Mouse (Mus musculus): ENCODE measurements around the gene Tmem143. TPM values are rescaled to one million over a fixed set of nuclear protein-coding genes. Genes with fewer than 3 reads are reported as not detected.

The Tmem143 gene
- polyA plus RNA-seq, 1 experiment from 2014 or later, result 6.5 TPM

DNA sequence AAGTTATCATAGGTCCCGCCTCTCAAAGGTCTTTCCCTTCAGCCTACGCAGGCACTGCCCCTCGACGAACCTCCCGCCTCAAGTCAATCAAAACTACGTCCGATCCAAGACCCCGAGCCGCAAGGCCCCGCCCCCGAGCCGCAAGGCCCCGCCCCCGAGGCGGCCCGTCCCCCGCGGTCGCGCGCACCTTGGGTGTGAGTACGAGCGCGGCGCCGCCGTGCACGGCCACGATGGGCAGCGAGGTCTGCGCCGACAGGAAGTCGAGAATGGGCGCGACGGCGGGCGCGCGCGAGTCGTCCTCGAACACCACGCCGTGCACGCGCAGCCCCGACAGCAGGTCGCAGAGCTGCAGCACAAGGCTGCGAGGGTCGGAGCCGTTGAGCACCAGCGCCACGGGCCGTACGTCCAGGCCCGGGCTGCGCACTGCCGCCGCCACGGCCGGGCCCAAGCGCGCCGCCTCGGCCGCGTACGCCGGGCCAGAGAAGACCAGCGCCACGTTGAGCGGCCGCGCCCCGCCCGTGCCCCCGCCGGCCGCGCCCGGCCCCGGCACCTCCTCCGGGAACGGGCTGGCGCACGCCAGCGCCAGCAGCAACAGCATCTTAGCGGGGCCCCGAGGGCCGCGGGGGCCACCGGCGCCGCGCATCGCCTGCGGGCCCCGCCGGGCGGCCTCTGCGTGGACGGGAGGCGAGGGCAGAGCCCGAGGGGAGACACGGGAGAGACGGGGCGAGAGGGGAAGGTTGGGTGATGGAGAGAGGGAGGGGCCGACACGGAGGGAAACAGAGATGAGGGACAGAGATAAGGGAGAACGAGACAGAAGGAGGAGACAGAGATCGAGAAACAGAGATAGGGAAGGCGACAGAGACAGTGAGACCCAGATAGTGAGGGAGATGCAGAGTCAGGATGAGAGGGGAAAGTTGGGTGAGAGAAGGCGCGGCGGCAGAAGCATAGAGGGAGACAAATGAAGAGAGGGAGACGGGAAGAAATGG, 30.5 kb upstream of the Tmem143 start:
- Histone ChIP-seq H3K4me2 (ENCODE audit: low read length) (peak overlapping the region; percentile 79), H3K9me3 (ENCODE audit: control insufficient read depth, low read length) (no peaks in the 10 kb centered on the region), H3K27ac (ENCODE audit: low read depth, low read length) (peak overlapping the region; percentile 71), H3K27me3 (replicated peaks; ENCODE audit: control insufficient read depth, insufficient read depth, low read length) (no peaks in the 10 kb centered on the region), H3K4me3 (ENCODE audit: low read length) (peak overlapping the region; percentile 72), H3K9ac (ENCODE audit: low read depth, low read length) (peak overlapping the region; percentile 89), H3K36me3 (ENCODE audit: control insufficient read depth, insufficient read depth, low read length) (no peaks in the 10 kb centered on the region; the same call in 1 of the 2 replicates), H3K4me1 (ENCODE audit: control insufficient read depth, insufficient read depth, low read depth, low read length) (peaks cover 36% of the 10 kb centered on the region)
- peak; percentile 45 for ATAC-seq
- WGBS, result 1% methylated on average over 82 of the region's 117 CpGs

DNA sequence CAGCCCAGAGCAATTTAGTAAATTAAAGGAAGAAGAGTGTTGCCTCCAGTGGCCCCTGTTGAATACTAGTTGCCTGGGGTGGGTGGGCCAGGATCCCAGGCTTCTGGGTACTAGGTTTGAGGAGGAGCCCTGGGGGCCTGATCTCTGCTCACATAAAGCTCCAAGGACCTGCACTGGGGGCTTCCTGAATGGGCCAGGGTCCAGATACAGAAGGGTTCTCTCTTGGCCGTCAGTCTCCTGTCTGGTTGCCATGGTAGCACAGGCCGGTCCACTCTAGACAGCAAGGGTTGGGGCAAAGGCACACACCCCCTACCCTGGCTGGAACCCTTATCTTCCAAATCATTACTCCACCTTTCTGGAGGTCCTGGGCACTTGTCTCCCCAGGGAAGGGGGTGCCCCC, 28.9 kb upstream of the Tmem143 start:
- peak overlapping the region; percentile 89 for H3K9ac ChIP-seq (ENCODE audit: low read depth, low read length)
- ATAC-seq, result no peak
- 8% methylated on average over 2 of the region's 2 CpGs for WGBS
- no peak overlapping the region for H3K27ac ChIP-seq (ENCODE audit: low read depth, low read length)
- peak overlapping the region; percentile 79 for H3K4me2 ChIP-seq (ENCODE audit: low read length)
- no peaks in the 10 kb centered on the region for H3K36me3 ChIP-seq (ENCODE audit: control insufficient read depth, insufficient read depth, low read length)
- H3K27me3 ChIP-seq (replicated peaks; ENCODE audit: control insufficient read depth, insufficient read depth, low read length), result no peaks in the 10 kb centered on the region
- H3K4me1 ChIP-seq (ENCODE audit: control insufficient read depth, insufficient read depth, low read depth, low read length), result peaks cover 39% of the 10 kb centered on the region
- no peaks in the 10 kb centered on the region for H3K9me3 ChIP-seq (ENCODE audit: control insufficient read depth, low read length)
- H3K4me3 ChIP-seq (ENCODE audit: low read length), result peak overlapping the region; percentile 72

- Histone ChIP-seq H3K36me3 (ENCODE audit: control insufficient read depth, insufficient read depth, low read length) (no peaks in the 10 kb centered on the region), H3K4me1 (ENCODE audit: control insufficient read depth, insufficient read depth, low read depth, low read length) (peaks cover 46% of the 10 kb centered on the region), H3K9ac (ENCODE audit: low read depth, low read length) (peak overlapping the region; percentile 84), H3K4me2 (ENCODE audit: low read length) (peak overlapping the region; percentile 79), H3K9me3 (ENCODE audit: control insufficient read depth, low read length) (no peaks in the 10 kb centered on the region), H3K4me3 (ENCODE audit: low read length) (peak overlapping the region; percentile 72), H3K27ac (ENCODE audit: low read depth, low read length) (peak overlapping the region; percentile 60; the same call in 1 of the 2 replicates), H3K27me3 (replicated peaks; ENCODE audit: control insufficient read depth, insufficient read depth, low read length) (no peaks in the 10 kb centered on the region)
- no peak for ATAC-seq
- 8% methylated on average over 8 of the region's 8 CpGs for WGBS
These were observed 27.6 kb upstream of the Tmem143 start for GRCm38 (mm10) chr7:45869107-45869670.

DNA sequence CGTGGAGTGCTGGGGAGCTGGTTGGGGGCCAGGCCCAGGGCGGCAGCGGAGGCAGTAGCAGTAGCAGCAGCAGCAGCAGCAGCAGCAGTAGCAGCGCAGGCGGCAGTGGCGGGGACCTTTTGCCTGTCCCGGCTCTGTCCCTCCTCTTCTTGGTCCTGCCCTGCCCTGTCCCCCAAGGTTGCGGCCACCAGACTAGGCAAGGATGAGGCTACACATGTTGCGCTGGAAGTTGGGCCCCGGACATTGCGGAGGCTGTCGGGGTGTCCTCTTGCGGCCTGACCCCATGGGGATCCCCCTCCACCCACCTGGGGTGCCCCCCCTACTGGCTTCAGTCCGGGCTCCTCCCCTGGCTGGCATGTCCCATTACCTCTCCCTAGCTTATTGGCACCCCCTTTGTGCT, 27.0 kb upstream of the Tmem143 start:
- peaks cover 50% of the 10 kb centered on the region for H3K4me1 ChIP-seq (ENCODE audit: control insufficient read depth, insufficient read depth, low read depth, low read length)
- peak overlapping the region; percentile 72 for H3K4me3 ChIP-seq (ENCODE audit: low read length)
- H3K9me3 ChIP-seq (ENCODE audit: control insufficient read depth, low read length), result no peaks in the 10 kb centered on the region
- no peaks in the 10 kb centered on the region for H3K36me3 ChIP-seq (ENCODE audit: control insufficient read depth, insufficient read depth, low read length)
- H3K27ac ChIP-seq (ENCODE audit: low read depth, low read length), result peak overlapping the region; percentile 60
- no peaks in the 10 kb centered on the region for H3K27me3 ChIP-seq (replicated peaks; ENCODE audit: control insufficient read depth, insufficient read depth, low read length)
- ATAC-seq, result no peak
- H3K9ac ChIP-seq (ENCODE audit: low read depth, low read length), result peak overlapping the region; percentile 84
- WGBS, result 5% methylated on average over 10 of the region's 14 CpGs
- peak overlapping the region; percentile 79 for H3K4me2 ChIP-seq (ENCODE audit: low read length)

DNA sequence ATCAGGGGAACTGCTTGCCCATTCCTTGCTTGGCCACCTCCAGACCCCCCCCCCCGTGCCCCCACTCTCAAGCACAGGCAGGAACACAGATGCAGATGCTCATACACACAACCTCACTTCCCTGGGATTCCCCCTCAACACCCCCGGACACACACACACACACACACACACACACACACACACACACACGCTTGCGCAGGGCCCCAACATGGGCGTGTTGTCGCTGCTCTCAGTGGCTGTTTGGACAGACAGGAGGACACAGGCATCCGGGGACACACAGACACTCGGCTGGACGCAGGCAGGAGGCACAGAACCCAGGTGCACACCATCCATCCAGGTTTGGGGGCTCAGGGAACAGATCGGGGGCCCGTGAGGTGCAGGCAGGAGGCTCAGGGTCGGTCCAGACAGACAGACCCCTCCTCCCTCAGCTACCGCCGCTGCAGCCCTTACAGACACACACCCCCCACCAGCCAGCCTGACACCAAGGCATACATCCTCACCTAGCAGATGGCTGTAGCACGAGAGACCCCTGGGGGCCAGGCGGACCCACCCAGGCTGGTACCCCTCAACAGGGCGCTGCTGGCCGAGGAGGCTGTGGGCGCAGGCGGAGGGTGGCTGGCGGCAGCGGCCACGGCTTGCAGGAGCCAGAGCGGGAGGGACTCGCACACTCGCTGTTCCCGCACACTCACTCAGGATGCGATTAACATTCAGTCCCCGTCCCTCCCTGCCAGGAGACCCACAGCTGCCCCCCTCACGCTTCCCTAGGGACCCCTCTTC, 26.3 kb upstream of the Tmem143 start:
- Histone ChIP-seq H3K27me3 (replicated peaks; ENCODE audit: control insufficient read depth, insufficient read depth, low read length) (no peaks in the 10 kb centered on the region), H3K4me3 (ENCODE audit: low read length) (peak overlapping the region; percentile 72), H3K4me2 (ENCODE audit: low read length) (peak overlapping the region; percentile 79), H3K9ac (ENCODE audit: low read depth, low read length) (peak overlapping the region; percentile 84), H3K36me3 (ENCODE audit: control insufficient read depth, insufficient read depth, low read length) (no peaks in the 10 kb centered on the region), H3K4me1 (ENCODE audit: control insufficient read depth, insufficient read depth, low read depth, low read length) (peaks cover 53% of the 10 kb centered on the region), H3K27ac (ENCODE audit: low read depth, low read length) (peak overlapping the region; percentile 60), H3K9me3 (ENCODE audit: control insufficient read depth, low read length) (no peaks in the 10 kb centered on the region)
- WGBS, result under 1% methylated on average over 30 of the region's 30 CpGs
- ATAC-seq, result peak; percentile 7

DNA sequence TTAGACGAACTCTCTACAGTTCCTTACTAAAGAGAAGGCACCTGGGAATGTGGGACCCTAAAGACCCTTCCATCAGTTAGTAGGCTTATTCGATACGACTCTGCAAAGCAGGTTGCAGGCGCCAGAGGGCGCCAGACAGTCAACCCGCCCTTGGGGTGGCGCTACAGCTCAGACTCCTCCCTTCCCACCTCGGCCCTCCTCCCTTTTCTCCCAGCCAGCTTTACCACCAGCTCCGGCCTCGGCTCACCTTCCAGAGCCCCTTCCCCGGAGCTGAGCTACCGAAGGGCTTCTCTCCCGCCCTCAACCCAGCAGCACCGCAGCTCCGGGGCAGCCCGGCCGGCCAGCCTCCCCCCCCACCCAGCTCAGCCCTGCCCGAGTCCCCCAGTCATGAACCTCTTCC, 24.1 kb upstream of the Tmem143 start, which contains the start of gene Kdelr1:
TSS of gene Kdelr1 (plus strand) at position 149 of the 400 bp plus-strand sequence.
- peak; percentile 73 for ATAC-seq

GRCm38 (mm10) chr7:45873061-45873947, 23.4 kb upstream of the Tmem143 start:
- H3K27me3 ChIP-seq (replicated peaks; ENCODE audit: control insufficient read depth, insufficient read depth, low read length), result no peaks in the 10 kb centered on the region
- H3K36me3 ChIP-seq (ENCODE audit: control insufficient read depth, insufficient read depth, low read length), result peaks cover 18% of the 10 kb centered on the region; the same call in 1 of the 2 replicates
- no peaks in the 10 kb centered on the region for H3K9me3 ChIP-seq (ENCODE audit: control insufficient read depth, low read length)
- ATAC-seq, result peak; percentile 19; the same call in 1 of the 2 replicates
- peak overlapping the region; percentile 52 for H3K4me3 ChIP-seq (ENCODE audit: low read length)
- peaks cover 36% of the 10 kb centered on the region for H3K4me1 ChIP-seq (ENCODE audit: control insufficient read depth, insufficient read depth, low read depth, low read length)
- peak overlapping the region; percentile 89 for H3K4me2 ChIP-seq (ENCODE audit: low read length)
- peak overlapping the region; percentile 72 for H3K9ac ChIP-seq (ENCODE audit: low read depth, low read length)
- H3K27ac ChIP-seq (ENCODE audit: low read depth, low read length), result peak overlapping the region; percentile 65
- 2% methylated on average over 28 of the region's 28 CpGs for WGBS

More for the DNA sequence above, 24.1 kb upstream of the Tmem143 start, which contains the start of gene Kdelr1:
- H3K4me3 ChIP-seq (ENCODE audit: low read length), result peak within 1 kb of the TSS; percentile 52
- H3K27me3 ChIP-seq (replicated peaks; ENCODE audit: control insufficient read depth, insufficient read depth, low read length), result no peaks in the 10 kb centered on the region
- peaks cover 15% of the 10 kb centered on the region; the same call in 1 of the 2 replicates for H3K36me3 ChIP-seq (ENCODE audit: control insufficient read depth, insufficient read depth, low read length)
- H3K4me1 ChIP-seq (ENCODE audit: control insufficient read depth, insufficient read depth, low read depth, low read length), result peaks cover 43% of the 10 kb centered on the region
- WGBS, result under 1% methylated on average over 18 of the region's 18 CpGs
- peak within 1 kb of the TSS; percentile 72 for H3K9ac ChIP-seq (ENCODE audit: low read depth, low read length)
- H3K4me2 ChIP-seq (ENCODE audit: low read length), result peak within 1 kb of the TSS; percentile 89
- no peaks in the 10 kb centered on the region for H3K9me3 ChIP-seq (ENCODE audit: control insufficient read depth, low read length)
- H3K27ac ChIP-seq (ENCODE audit: low read depth, low read length), result peak within 1 kb of the TSS; percentile 65

- Histone ChIP-seq H3K4me1 (ENCODE audit: control insufficient read depth, insufficient read depth, low read depth, low read length) (peaks cover 14% of the 10 kb centered on the region), H3K4me3 (ENCODE audit: low read length) (no peak overlapping the region), H3K4me2 (ENCODE audit: low read length) (no peak overlapping the region), H3K9me3 (ENCODE audit: control insufficient read depth, low read length) (no peaks in the 10 kb centered on the region), H3K27me3 (replicated peaks; ENCODE audit: control insufficient read depth, insufficient read depth, low read length) (no peaks in the 10 kb centered on the region), H3K36me3 (ENCODE audit: control insufficient read depth, insufficient read depth, low read length) (peaks cover 29% of the 10 kb centered on the region), H3K27ac (ENCODE audit: low read depth, low read length) (no peak overlapping the region), H3K9ac (ENCODE audit: low read depth, low read length) (no peak overlapping the region)
- WGBS, result 99% methylated on average over 7 of the region's 7 CpGs
- ATAC-seq, result no peak
These were observed 19.8 kb upstream of the Tmem143 start for GRCm38 (mm10) chr7:45876895-45877294.
